Mouse (Mus musculus) embryonic facial prominence, embryonic 11.5 days (tissue): Measurements from ENCODE around the gene Sema3f. TPM values are rescaled to one million over a fixed set of nuclear protein-coding genes. Genes with fewer than 3 reads are reported as not detected.

Experiments
- ATAC-seq: fragments of 200-750 bp; cut with Nextera tagmentation; replicated peaks from 2 replicates; pipeline ENCODE4 v1.8.0; 2017; ENCODE audit warnings: low read depth; ENCODE audit not compliant: insufficient number of reproducible peaks, low FRiP score, low TSS enrichment
- DNase-seq: peaks from one replicate; pipeline ENCODE4 v3.0.0-alpha.2; 2015; ENCODE audit warnings: low spot score
- H3K27ac ChIP-seq: fragments of 300-500 bp; sonication (generic); replicated peaks from 2 replicates; pipeline ENCODE4 v1.5.1; 2014; ENCODE audit warnings: mild to moderate bottlenecking, low read depth, low read length, control low read depth
- H3K27me3 ChIP-seq: fragments of 300-500 bp; sonication (generic); 2 replicates; pipeline ENCODE4 v1.6.1; 2014; ENCODE audit warnings: mild to moderate bottlenecking, low read length, moderate library complexity, mixed read lengths; ENCODE audit not compliant: control insufficient read depth, insufficient read depth
- H3K36me3 ChIP-seq: fragments of 300-500 bp; sonication (generic); replicated peaks from 2 replicates; pipeline ENCODE4 v1.6.1; 2014; ENCODE audit warnings: low read depth, mild to moderate bottlenecking, low read length, moderate library complexity, mixed read lengths; ENCODE audit not compliant: control insufficient read depth, insufficient read depth
- H3K4me1 ChIP-seq: fragments of 300-500 bp; sonication (generic); 2 replicates; pipeline ENCODE4 v1.6.1; 2014; ENCODE audit warnings: low read length, mixed read lengths; ENCODE audit not compliant: control insufficient read depth, insufficient read depth
- H3K4me2 ChIP-seq: fragments of 300-500 bp; sonication (generic); 2 replicates; pipeline ENCODE4 v1.6.1; 2014; ENCODE audit warnings: low read depth, mild to moderate bottlenecking, control low read depth, low read length, moderate library complexity
- H3K4me3 ChIP-seq: fragments of 300-500 bp; sonication (generic); 2 replicates; pipeline ENCODE4 v1.5.1; 2014; ENCODE audit warnings: low read depth, low read length, control low read depth
- H3K9ac ChIP-seq: fragments of 300-500 bp; sonication (generic); replicated peaks from 2 replicates; pipeline ENCODE4 v1.6.1; 2014; ENCODE audit warnings: mild to moderate bottlenecking, control low read depth, low read length
- H3K9me3 ChIP-seq: fragments of 300-500 bp; sonication (generic); replicated peaks from 2 replicates; pipeline ENCODE4 v1.6.1; 2016; ENCODE audit warnings: mild to moderate bottlenecking, low read length, inconsistent platforms, mixed read lengths; ENCODE audit not compliant: control insufficient read depth
- WGBS: fragments of 180-500 bp; shearing (Covaris S2); extraction: QIAGEN DNeasy Blood & Tissue Kit; methylation state at CpG from one replicate; pipeline ENCODE4 v1.1.7; 2014; 5-methylcytosine and 5-hydroxymethylcytosine counted together
- polyA plus RNA-seq: library from polyadenylated mRNA; unstranded; fragments of >200 nt; fragmentation: Nextera tagmentation; extraction: Ambion mirVana; gene quantifications from 2 replicates; pipeline ENCODE4 v1.2.1, GENCODE M21; 2014

Sema3f gene
- polyA plus RNA-seq, 1 experiment from 2014 or later = 17.7 TPM

DNA sequence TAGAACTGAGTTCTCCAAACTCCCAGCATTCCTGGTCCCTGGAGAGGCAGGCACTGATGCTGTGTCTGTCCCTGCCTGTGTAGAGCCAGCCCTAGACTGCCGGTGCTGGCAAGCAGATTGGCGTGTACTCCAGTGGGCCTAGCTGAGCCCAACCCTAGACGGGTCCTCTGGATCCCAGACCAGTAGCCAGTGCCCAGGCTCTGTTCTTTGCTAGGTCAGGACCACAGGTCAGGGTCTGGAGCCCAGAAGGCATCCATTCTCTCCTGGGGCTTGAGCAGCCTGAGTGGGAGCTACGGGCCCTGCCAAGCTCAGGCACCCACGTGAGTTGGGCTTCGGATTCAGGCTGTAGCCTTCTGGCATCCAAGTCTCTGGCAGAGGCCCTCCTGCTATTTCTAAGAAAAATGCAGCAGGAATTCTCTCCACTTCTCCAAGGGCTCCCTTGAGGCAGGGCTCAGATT is 10.1 kb downstream of the Sema3f start:
- Histone ChIP-seq H3K9me3 (no peaks in the 10 kb centered on the region), H3K4me2 (peak overlapping the region; percentile 30), H3K27ac (peak overlapping the region; percentile 70), H3K4me1 (peaks cover 44% of the 10 kb centered on the region), H3K4me3 (no peak overlapping the region), H3K9ac (peak overlapping the region; percentile 10; the same call in 1 of the 2 replicates), H3K27me3 (no peaks in the 10 kb centered on the region), H3K36me3 (peaks cover 2% of the 10 kb centered on the region)
- DNase-seq (no peak), ATAC-seq (no peak)
- 24% methylated on average over 6 of the region's 6 CpGs for WGBS

DNA sequence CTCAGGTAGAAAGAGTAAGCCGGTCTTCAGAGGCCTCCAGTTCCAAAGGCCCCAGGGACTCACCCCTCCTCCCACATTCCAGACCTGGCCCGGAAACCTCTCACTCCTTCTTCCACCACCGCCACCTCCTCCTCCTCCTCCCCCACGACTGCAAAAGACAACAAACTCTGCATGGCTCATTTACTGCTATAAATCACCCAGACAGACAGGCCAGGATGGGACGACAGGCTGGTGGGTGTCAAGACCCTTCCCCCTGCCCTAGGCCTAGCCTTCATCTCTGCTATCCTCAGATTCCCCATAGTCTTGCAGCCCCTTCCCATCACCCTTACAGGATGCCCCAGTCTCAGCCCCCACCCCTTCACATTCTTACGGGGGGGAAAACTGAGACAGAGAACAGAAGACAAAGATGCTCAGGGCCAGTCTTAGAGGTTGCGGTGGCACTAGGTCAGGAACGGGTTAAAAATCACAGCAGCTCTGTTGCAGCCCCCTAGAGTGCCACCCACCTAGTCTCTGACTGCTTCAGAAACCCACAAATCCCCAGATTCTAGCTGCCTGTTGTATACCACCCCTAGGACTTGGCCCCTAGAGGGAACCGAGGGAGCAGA is 10.8 kb downstream of the Sema3f start:
- no peak overlapping the region for H3K4me3 ChIP-seq
- H3K9ac ChIP-seq = peak overlapping the region; percentile 7; the same call in 1 of the 2 replicates
- H3K27ac ChIP-seq = peak overlapping the region; percentile 70
- peaks cover 44% of the 10 kb centered on the region for H3K4me1 ChIP-seq
- H3K36me3 ChIP-seq = no peaks in the 10 kb centered on the region; the same call in 1 of the 2 replicates
- H3K9me3 ChIP-seq = no peaks in the 10 kb centered on the region
- DNase-seq (peak; percentile 62), ATAC-seq (no peak)
- peak overlapping the region; percentile 30 for H3K4me2 ChIP-seq
- 1% methylated on average over 9 of the region's 9 CpGs for WGBS
- H3K27me3 ChIP-seq = no peaks in the 10 kb centered on the region

DNA sequence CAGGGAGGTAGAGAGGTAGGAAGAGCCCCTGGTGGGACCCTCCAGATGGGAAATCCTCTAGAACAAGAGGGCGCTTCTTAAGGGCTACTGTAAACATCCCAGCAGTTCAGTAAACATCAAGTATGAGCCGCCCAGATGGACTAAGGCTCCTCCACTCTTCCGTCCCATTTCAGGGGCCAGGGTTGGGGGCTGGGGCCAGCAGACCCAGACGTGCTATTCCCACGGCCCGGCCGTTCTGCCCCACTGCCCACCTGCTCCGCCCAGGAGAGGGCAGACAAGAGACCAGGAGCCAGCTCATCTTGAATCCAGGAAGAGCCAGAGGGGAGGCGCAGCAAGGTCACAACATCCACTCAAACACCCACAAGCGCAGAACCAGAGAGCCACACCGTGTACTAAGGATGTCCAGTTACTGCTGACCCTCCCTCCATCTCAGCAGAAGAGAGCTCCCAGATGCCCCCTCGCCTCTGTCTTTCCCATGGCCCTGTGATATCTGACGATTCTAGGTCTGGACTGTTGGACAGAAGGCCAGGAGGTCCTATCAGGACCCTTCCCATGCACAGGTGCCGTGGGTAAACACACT is 11.6 kb downstream of the Sema3f start:
- Histone ChIP-seq H3K27me3 (no peaks in the 10 kb centered on the region), H3K36me3 (no peaks in the 10 kb centered on the region; the same call in 1 of the 2 replicates), H3K4me3 (0 out of 2 replicates have a peak overlapping the region, but pooled peaks have one; percentile 7), H3K4me1 (peaks cover 39% of the 10 kb centered on the region), H3K9ac (peak overlapping the region; percentile 25), H3K27ac (peak overlapping the region; percentile 48; the same call in 1 of the 2 replicates), H3K4me2 (peak overlapping the region; percentile 30), H3K9me3 (no peaks in the 10 kb centered on the region)
- WGBS = 13% methylated on average over 14 of the region's 14 CpGs
- DNase-seq (peak; percentile 21), ATAC-seq (no peak)

DNA sequence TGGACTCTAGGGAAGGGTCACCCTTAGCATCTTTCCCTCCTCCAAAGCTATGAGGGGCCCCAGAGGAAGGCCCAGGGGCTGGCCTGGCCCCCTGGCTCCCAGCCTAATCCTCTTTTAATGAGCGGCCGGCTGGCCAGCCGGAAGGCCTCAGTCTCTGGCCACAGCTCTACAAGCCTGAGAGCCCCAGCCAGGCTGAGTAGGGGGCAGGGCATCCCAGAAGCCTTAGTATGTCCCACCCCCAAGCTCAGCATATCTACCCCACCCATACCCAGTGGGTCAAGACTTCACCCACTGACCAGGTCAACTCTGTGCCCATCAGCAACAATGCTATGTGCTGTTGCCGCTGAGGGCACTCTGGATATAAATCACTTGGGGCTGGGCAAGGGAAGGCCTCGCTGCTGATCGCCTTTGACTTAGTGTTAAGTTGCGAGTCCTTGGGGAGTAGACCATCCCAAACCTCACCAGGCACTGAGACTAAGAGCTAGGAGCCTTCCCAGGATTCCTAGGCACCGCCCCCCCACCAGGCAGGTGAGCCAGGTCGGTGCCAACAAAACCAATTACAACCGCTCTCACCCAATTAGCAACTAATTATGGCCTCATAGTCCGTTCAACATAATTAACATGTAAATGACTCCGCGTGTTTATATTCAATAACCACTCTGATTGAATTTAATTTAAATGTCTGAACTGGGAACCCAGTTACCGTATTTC is 12.3 kb downstream of the Sema3f start:
- no peak overlapping the region for H3K4me2 ChIP-seq
- H3K9ac ChIP-seq = no peak overlapping the region
- H3K27me3 ChIP-seq = no peaks in the 10 kb centered on the region
- H3K36me3 ChIP-seq = no peaks in the 10 kb centered on the region; the same call in 1 of the 2 replicates
- DNase-seq (peak; percentile 14), ATAC-seq (no peak)
- no peaks in the 10 kb centered on the region for H3K9me3 ChIP-seq
- H3K4me3 ChIP-seq = no peak overlapping the region
- H3K4me1 ChIP-seq = peaks cover 39% of the 10 kb centered on the region
- 14% methylated on average over 14 of the region's 14 CpGs for WGBS
- H3K27ac ChIP-seq = no peak overlapping the region

DNA sequence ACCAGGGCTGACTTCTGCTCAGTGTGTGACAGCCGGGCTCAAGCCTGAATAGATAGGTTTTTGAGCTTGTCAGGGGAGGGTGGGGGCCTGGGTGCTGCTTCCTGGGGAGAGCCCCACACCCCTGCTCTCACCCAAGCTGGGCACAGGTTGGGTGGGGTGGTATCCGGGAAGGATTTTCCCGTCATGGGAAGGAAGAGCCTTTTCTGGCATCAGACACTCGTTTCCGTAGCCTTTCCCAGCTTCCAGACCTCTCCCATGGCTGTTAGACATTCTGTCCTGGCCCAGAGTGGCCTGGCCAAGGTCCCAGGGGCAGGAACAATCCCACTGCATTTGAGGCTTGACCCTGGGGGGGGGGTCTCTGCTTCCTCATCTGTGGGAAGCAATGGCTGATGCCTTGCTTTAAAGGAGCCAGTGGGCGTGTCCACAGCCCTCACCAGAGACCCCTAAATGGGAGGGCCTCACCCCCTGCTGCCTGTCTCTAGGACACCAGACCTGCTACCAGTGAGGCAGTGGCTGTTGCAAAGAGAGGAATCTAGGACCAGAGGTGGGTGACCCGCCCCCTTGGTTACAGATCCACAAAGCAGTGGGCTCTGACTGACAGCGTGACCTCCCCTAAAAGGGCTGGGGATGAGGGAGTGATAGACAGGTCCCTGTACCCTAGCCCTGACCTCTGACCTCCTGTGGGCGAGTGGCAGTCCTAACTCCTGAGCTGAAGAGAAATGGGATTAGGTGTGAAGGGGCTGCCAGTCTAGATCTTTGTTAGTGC is 13.2 kb downstream of the Sema3f start:
- Histone ChIP-seq H3K4me3 (no peak overlapping the region), H3K27me3 (no peaks in the 10 kb centered on the region), H3K36me3 (peaks cover 3% of the 10 kb centered on the region), H3K27ac (0 out of 2 replicates have a peak overlapping the region, but pooled peaks have one; percentile 52), H3K9me3 (no peaks in the 10 kb centered on the region), H3K4me1 (peaks cover 31% of the 10 kb centered on the region), H3K9ac (no peak overlapping the region), H3K4me2 (no peak overlapping the region)
- peak; percentile 12 for DNase-seq
- WGBS = 31% methylated on average over 9 of the region's 9 CpGs
- 0 out of 2 replicates have a peak, but pooled peaks have one; percentile 11 for ATAC-seq

DNA sequence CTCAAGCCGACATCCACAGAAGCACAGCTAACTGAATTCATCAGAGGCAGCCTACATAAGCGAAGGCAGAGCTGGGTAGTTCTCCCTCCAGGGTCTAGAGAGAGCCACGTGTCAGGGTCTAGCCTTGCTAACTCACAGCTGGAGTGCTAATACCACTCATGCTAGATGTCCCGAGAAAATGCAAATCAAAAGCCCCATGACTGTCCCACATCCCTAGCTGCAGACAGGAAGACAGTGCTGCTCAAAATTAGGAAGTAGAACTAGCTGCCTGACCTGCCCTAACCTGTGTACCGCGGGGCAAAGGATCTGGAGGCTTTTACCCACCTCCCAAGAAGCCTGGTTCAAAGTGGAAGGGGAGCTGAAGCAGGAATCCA is 14.2 kb downstream of the Sema3f start:
- 44% methylated on average over 6 of the region's 6 CpGs for WGBS
- Histone ChIP-seq H3K4me2 (no peak overlapping the region), H3K27ac (no peak overlapping the region), H3K4me3 (no peak overlapping the region), H3K9ac (no peak overlapping the region), H3K9me3 (no peaks in the 10 kb centered on the region), H3K36me3 (peaks cover 12% of the 10 kb centered on the region), H3K27me3 (no peaks in the 10 kb centered on the region), H3K4me1 (peaks cover 31% of the 10 kb centered on the region)
- ATAC-seq (no peak), DNase-seq (no peak)

DNA sequence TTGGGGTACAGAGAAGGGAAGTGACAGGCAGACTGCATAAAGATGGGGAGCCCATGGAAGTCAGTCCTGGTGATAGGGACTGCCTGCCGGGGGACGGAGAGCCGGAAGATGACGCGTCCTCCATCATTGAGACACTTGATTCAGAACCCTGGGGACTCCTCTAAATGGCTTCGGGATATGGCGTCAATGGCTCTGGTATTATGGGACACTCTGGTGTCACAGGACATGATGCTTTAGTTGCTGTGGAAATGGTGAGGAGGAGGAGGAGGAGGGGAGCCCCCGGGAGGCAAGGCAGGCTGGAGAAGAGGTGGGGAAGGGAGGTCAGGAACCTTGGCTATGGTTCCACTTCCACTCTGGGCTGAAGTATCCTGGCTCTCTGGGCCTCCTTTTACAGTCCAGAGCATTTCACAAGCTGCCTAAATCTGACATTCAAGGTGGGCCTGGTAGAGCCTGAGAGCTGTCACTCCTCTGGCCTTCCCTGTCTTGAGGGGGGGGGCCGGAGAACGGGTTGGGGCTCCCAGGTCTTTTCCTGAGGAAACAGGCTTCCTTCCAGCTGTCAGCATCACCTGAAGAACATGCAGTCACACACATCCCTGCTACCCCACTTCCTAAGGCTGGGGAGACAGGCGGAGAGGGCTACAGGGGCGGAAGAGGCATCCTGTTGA is 14.7 kb downstream of the Sema3f start:
- Histone ChIP-seq H3K9ac (no peak overlapping the region), H3K36me3 (peaks cover 13% of the 10 kb centered on the region), H3K27ac (no peak overlapping the region), H3K4me3 (no peak overlapping the region), H3K4me1 (peaks cover 30% of the 10 kb centered on the region), H3K27me3 (no peaks in the 10 kb centered on the region), H3K9me3 (no peaks in the 10 kb centered on the region), H3K4me2 (no peak overlapping the region)
- ATAC-seq (no peak), DNase-seq (no peak)
- 88% methylated on average over 12 of the region's 12 CpGs for WGBS
